Mouse (Mus musculus): ENCODE data around the gene Patl1. TPM values are rescaled to one million over a fixed set of nuclear protein-coding genes. Genes with fewer than 3 reads are reported as not detected.
"Not testable (repeated sequence)": the region's sequence is repeated elsewhere in the genome, so short reads cannot be mapped to it uniquely, and the experiment has no call there.

The Patl1 gene
- 23.2 and 25.4 TPM in 2 replicates for polyA plus RNA-seq (2014; fragmentation: Nextera tagmentation; extraction: Ambion mirVana)

GRCm38 (mm10) chr19:11912037-11912532, at the start of gene Patl1:
Gene Patl1, plus strand, starts transcription at chr19:11912399.
- H3K9me3 ChIP-seq (ENCODE audit: control insufficient read depth, low read length), result no peaks in the 10 kb centered on the region
- H3K36me3 ChIP-seq (ENCODE audit: control insufficient read depth, insufficient read depth, low read length), result peaks cover 18% of the 10 kb centered on the region
- DNase-seq (ENCODE audit: low spot score), result peak; percentile 96
- H3K4me2 ChIP-seq (ENCODE audit: low read length), result peak within 1 kb of the TSS; percentile 69
- H3K4me3 ChIP-seq (ENCODE audit: low read depth, low read length), result peak within 1 kb of the TSS; percentile 78
- H3K27me3 ChIP-seq (replicated peaks; ENCODE audit: control insufficient read depth, insufficient read depth, low read length), result no peaks in the 10 kb centered on the region
- H3K9ac ChIP-seq (ENCODE audit: low read length), result peak within 1 kb of the TSS; percentile 79
- H3K27ac ChIP-seq (ENCODE audit: low read depth), result peak within 1 kb of the TSS; percentile 89
- H3K4me1 ChIP-seq (replicated peaks; ENCODE audit: control insufficient read depth, insufficient read depth, low read length), result peaks cover 10% of the 10 kb centered on the region
- 0% methylated on average over 24 of the region's 53 CpGs for WGBS
- peak; percentile 98 for ATAC-seq (replicated peaks; ENCODE audit: low FRiP score, low TSS enrichment, low read depth)

GRCm38 (mm10) chr19:11867837-11868236, 44.4 kb upstream of the Patl1 start:
- no peak overlapping the region for H3K4me3 ChIP-seq (ENCODE audit: low read depth, low read length)
- WGBS, result 82% methylated on average over 2 of the region's 2 CpGs
- no peak overlapping the region for H3K4me2 ChIP-seq (ENCODE audit: low read length)
- no peaks in the 10 kb centered on the region for H3K36me3 ChIP-seq (ENCODE audit: control insufficient read depth, insufficient read depth, low read length)
- H3K9ac ChIP-seq (ENCODE audit: low read length), result no peak overlapping the region
- DNase-seq (ENCODE audit: low spot score), result no peak
- no peak for ATAC-seq (replicated peaks; ENCODE audit: low FRiP score, low TSS enrichment, low read depth)
- no peaks in the 10 kb centered on the region for H3K9me3 ChIP-seq (ENCODE audit: control insufficient read depth, low read length)
- H3K4me1 ChIP-seq (replicated peaks; ENCODE audit: control insufficient read depth, insufficient read depth, low read length), result no peaks in the 10 kb centered on the region
- no peak overlapping the region for H3K27ac ChIP-seq (ENCODE audit: low read depth)
- H3K27me3 ChIP-seq (replicated peaks; ENCODE audit: control insufficient read depth, insufficient read depth, low read length), result no peaks in the 10 kb centered on the region

- Histone ChIP-seq H3K27me3 (replicated peaks; ENCODE audit: control insufficient read depth, insufficient read depth, low read length) (no peaks in the 10 kb centered on the region), H3K27ac (ENCODE audit: low read depth) (no peak within 1 kb of the TSS), H3K9me3 (ENCODE audit: control insufficient read depth, low read length) (no peaks in the 10 kb centered on the region), H3K4me3 (ENCODE audit: low read depth, low read length) (no peak within 1 kb of the TSS), H3K9ac (ENCODE audit: low read length) (no peak within 1 kb of the TSS), H3K36me3 (ENCODE audit: control insufficient read depth, insufficient read depth, low read length) (no peaks in the 10 kb centered on the region), H3K4me1 (replicated peaks; ENCODE audit: control insufficient read depth, insufficient read depth, low read length) (no peaks in the 10 kb centered on the region), H3K4me2 (ENCODE audit: low read length) (no peak within 1 kb of the TSS)
- ATAC-seq (replicated peaks; ENCODE audit: low FRiP score, low TSS enrichment, low read depth), result no peak
- no peak for DNase-seq (ENCODE audit: low spot score)
- 51% methylated on average over 1 of the region's 1 CpGs for WGBS
These were observed 37.2 kb upstream of the Patl1 start, which contains the start of gene Olfr1419 for GRCm38 (mm10) chr19:11875006-11875405. Gene Olfr1419, minus strand, starts transcription at chr19:11875106.

- not testable (repeated sequence) for H3K9me3 ChIP-seq (ENCODE audit: control insufficient read depth, low read length); DNase-seq (ENCODE audit: low spot score); ATAC-seq (replicated peaks; ENCODE audit: low FRiP score, low TSS enrichment, low read depth); H3K27me3 ChIP-seq (replicated peaks; ENCODE audit: control insufficient read depth, insufficient read depth, low read length); H3K27ac ChIP-seq (ENCODE audit: low read depth); H3K4me3 ChIP-seq (ENCODE audit: low read depth, low read length); H3K36me3 ChIP-seq (ENCODE audit: control insufficient read depth, insufficient read depth, low read length); H3K4me1 ChIP-seq (replicated peaks; ENCODE audit: control insufficient read depth, insufficient read depth, low read length); H3K9ac ChIP-seq (ENCODE audit: low read length)
- H3K4me2 ChIP-seq (ENCODE audit: low read length), result 0 out of 2 replicates have a peak overlapping the region, but pooled peaks have one; percentile 11
- WGBS, result 58% methylated on average over 21 of the region's 22 CpGs
These were observed 33.8 kb upstream of the Patl1 start for GRCm38 (mm10) chr19:11878404-11878803.

GRCm38 (mm10) chr19:11886265-11886664, 25.9 kb upstream of the Patl1 start, which contains the start of gene Olfr1420:
Gene Olfr1420, plus strand, starts transcription at chr19:11886565.
- Histone ChIP-seq H3K27me3 (replicated peaks; ENCODE audit: control insufficient read depth, insufficient read depth, low read length) (no peaks in the 10 kb centered on the region), H3K9me3 (ENCODE audit: control insufficient read depth, low read length) (no peaks in the 10 kb centered on the region), H3K4me2 (ENCODE audit: low read length) (no peak within 1 kb of the TSS), H3K27ac (ENCODE audit: low read depth) (no peak within 1 kb of the TSS), H3K4me1 (replicated peaks; ENCODE audit: control insufficient read depth, insufficient read depth, low read length) (no peaks in the 10 kb centered on the region), H3K36me3 (ENCODE audit: control insufficient read depth, insufficient read depth, low read length) (no peaks in the 10 kb centered on the region), H3K4me3 (ENCODE audit: low read depth, low read length) (no peak within 1 kb of the TSS), H3K9ac (ENCODE audit: low read length) (no peak within 1 kb of the TSS)
- DNase-seq (ENCODE audit: low spot score) (no peak), ATAC-seq (replicated peaks; ENCODE audit: low FRiP score, low TSS enrichment, low read depth) (no peak)
- WGBS, result 47% methylated on average over 1 of the region's 1 CpGs

- peak overlapping the region; percentile 79; the same call in 1 of the 2 replicates for H3K9ac ChIP-seq (ENCODE audit: low read length)
These were observed 1.2 kb upstream of the Patl1 start for GRCm38 (mm10) chr19:11911021-11911420.

GRCm38 (mm10) chr19:11911603-11912002, 596 bp upstream of the Patl1 start:
- H3K4me1 ChIP-seq (replicated peaks; ENCODE audit: control insufficient read depth, insufficient read depth, low read length), result peaks cover 10% of the 10 kb centered on the region
- peaks cover 18% of the 10 kb centered on the region for H3K36me3 ChIP-seq (ENCODE audit: control insufficient read depth, insufficient read depth, low read length)
- peak overlapping the region; percentile 62 for H3K4me2 ChIP-seq (ENCODE audit: low read length)
- peak overlapping the region; percentile 89 for H3K27ac ChIP-seq (ENCODE audit: low read depth)
- H3K9ac ChIP-seq (ENCODE audit: low read length), result peak overlapping the region; percentile 79
- H3K9me3 ChIP-seq (ENCODE audit: control insufficient read depth, low read length), result no peaks in the 10 kb centered on the region
- DNase-seq (ENCODE audit: low spot score) (no peak), ATAC-seq (replicated peaks; ENCODE audit: low FRiP score, low TSS enrichment, low read depth) (peak; percentile 48)
- WGBS, result 4% methylated on average over 17 of the region's 17 CpGs
- H3K27me3 ChIP-seq (replicated peaks; ENCODE audit: control insufficient read depth, insufficient read depth, low read length), result no peaks in the 10 kb centered on the region
- peak overlapping the region; percentile 78 for H3K4me3 ChIP-seq (ENCODE audit: low read depth, low read length)

More at GRCm38 (mm10) chr19:11911021-11911420, 1.2 kb upstream of the Patl1 start:
- H3K27me3 ChIP-seq (replicated peaks; ENCODE audit: control insufficient read depth, insufficient read depth, low read length), result no peaks in the 10 kb centered on the region
- DNase-seq (ENCODE audit: low spot score) (no peak), ATAC-seq (replicated peaks; ENCODE audit: low FRiP score, low TSS enrichment, low read depth) (no peak)
- no peak overlapping the region; the same call in 1 of the 2 replicates for H3K27ac ChIP-seq (ENCODE audit: low read depth)
- 93% methylated on average over 5 of the region's 5 CpGs for WGBS
- peak overlapping the region; percentile 62 for H3K4me2 ChIP-seq (ENCODE audit: low read length)
- H3K4me3 ChIP-seq (ENCODE audit: low read depth, low read length), result peak overlapping the region; percentile 78
- peaks cover 10% of the 10 kb centered on the region for H3K4me1 ChIP-seq (replicated peaks; ENCODE audit: control insufficient read depth, insufficient read depth, low read length)
- H3K9me3 ChIP-seq (ENCODE audit: control insufficient read depth, low read length), result no peaks in the 10 kb centered on the region
- H3K36me3 ChIP-seq (ENCODE audit: control insufficient read depth, insufficient read depth, low read length), result peaks cover 16% of the 10 kb centered on the region

GRCm38 (mm10) chr19:11912533-11913121, 428 bp downstream of the Patl1 start:
- Histone ChIP-seq H3K27me3 (replicated peaks; ENCODE audit: control insufficient read depth, insufficient read depth, low read length) (no peaks in the 10 kb centered on the region), H3K9me3 (ENCODE audit: control insufficient read depth, low read length) (no peaks in the 10 kb centered on the region), H3K27ac (ENCODE audit: low read depth) (peak overlapping the region; percentile 89), H3K36me3 (ENCODE audit: control insufficient read depth, insufficient read depth, low read length) (peaks cover 23% of the 10 kb centered on the region), H3K4me2 (ENCODE audit: low read length) (peak overlapping the region; percentile 69), H3K4me1 (replicated peaks; ENCODE audit: control insufficient read depth, insufficient read depth, low read length) (peaks cover 10% of the 10 kb centered on the region), H3K9ac (ENCODE audit: low read length) (peak overlapping the region; percentile 79), H3K4me3 (ENCODE audit: low read depth, low read length) (peak overlapping the region; percentile 78)
- DNase-seq (ENCODE audit: low spot score) (peak; percentile 86), ATAC-seq (replicated peaks; ENCODE audit: low FRiP score, low TSS enrichment, low read depth) (peak; percentile 63)
- WGBS, result 0% methylated on average over 39 of the region's 54 CpGs

GRCm38 (mm10) chr19:11915804-11916203, 3.6 kb downstream of the Patl1 start:
- Histone ChIP-seq H3K9ac (ENCODE audit: low read length) (no peak overlapping the region), H3K36me3 (ENCODE audit: control insufficient read depth, insufficient read depth, low read length) (peaks cover 44% of the 10 kb centered on the region), H3K4me3 (ENCODE audit: low read depth, low read length) (no peak overlapping the region), H3K27me3 (replicated peaks; ENCODE audit: control insufficient read depth, insufficient read depth, low read length) (no peaks in the 10 kb centered on the region), H3K4me2 (ENCODE audit: low read length) (no peak overlapping the region), H3K27ac (ENCODE audit: low read depth) (no peak overlapping the region), H3K9me3 (ENCODE audit: control insufficient read depth, low read length) (no peaks in the 10 kb centered on the region), H3K4me1 (replicated peaks; ENCODE audit: control insufficient read depth, insufficient read depth, low read length) (peaks cover 10% of the 10 kb centered on the region)
- no peak for ATAC-seq (replicated peaks; ENCODE audit: low FRiP score, low TSS enrichment, low read depth)
- DNase-seq (ENCODE audit: low spot score), result no peak
- WGBS, result 29% methylated on average over 2 of the region's 2 CpGs

Data from intestine, embryonic 14.5 days (tissue).